Mouse (Mus musculus): ENCODE data around the gene Aldh4a1.

DNA sequence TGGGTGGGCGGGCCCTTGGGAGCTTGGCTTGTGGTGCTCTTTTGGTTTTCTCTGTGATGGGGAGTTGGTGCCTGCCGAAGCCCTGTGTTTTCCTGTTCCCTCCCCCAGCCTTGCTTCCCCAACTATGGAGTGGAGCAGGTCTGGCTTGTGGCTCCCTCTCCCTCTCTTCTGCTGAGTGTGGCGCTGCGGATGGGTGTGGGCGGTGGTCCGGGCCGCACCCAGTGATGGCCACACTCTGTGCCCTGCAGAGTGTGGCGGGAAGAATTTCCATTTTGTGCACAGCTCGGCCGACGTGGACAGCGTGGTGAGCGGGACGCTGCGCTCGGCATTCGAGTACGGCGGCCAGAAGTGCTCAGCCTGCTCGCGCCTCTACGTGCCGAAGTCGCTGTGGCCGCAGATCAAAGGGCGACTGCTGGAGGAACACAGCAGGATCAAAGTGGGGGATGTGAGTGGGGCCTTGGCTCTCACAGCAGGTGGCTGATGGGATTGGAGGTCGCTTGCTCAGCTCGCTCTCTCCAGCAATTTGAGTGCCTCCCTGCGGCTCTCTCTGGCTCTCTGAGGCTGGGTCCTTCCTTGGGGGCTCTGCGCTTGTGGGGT is 19.3 kb downstream of the Aldh4a1 start:
- TF ChIP-seq EP300 (IDR thresholded peaks at IDR 0.05; ENCODE audit: low read depth) (no peak), CTCF (IDR thresholded peaks at IDR 0.05; ENCODE audit: low read depth) (no peak)

All from heart, postnatal 0 days (tissue).